Mouse (Mus musculus): ENCODE measurements around the gene Ptger1. TPM values are rescaled to one million over a fixed set of nuclear protein-coding genes. Genes with fewer than 3 reads are reported as not detected.

Ptger1 gene
- total RNA-seq, 2 experiments from 2014 or later: 1.00 to 1.4 TPM

GRCm38 (mm10) chr8:83656484-83657246 is 9.8 kb upstream of the Ptger1 start:
- DNase-seq: no peak

- no peak for DNase-seq
Observed at GRCm38 (mm10) chr8:83660545-83660944, 5.9 kb upstream of the Ptger1 start.

DNA sequence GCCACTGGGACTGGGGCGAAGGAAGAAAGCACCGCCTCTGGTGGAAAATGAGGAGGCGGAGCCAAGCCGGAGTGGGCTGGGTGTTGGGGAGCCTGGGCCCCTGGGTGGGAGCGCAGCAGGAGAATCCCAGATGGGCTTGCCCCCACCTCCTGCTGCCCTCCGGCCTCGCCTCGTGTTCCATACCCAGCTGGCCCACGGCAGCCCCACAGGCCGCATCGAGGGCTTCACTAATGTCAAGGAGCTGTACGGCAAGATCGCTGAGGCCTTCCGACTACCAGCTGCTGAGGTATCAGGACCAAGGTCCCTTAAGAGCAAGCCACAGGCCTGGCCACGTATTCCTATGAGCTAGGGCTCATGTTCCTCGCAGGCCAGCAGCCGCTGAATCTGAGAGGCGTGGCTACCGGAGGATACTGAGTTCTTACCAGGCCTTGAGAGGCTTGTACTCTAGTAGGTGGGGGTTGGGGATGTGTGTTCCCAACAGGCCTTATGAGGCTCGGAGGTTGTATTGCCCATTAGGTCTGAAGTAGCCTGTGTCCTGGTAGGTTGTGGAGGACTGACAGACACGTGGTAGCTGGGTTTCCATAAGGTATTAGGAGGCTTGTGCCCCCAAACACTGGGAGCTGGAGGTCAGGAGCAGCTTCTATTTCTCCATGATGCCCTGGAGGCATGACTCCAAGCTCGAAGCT is 5.3 kb upstream of the Ptger1 start:
- DNase-seq: no peak

- DNase-seq: peak; percentile 83 to 84
Observed at GRCm38 (mm10) chr8:83662421-83662826, 4.1 kb upstream of the Ptger1 start.

GRCm38 (mm10) chr8:83664096-83664495 is 2.4 kb upstream of the Ptger1 start:
- no peak for DNase-seq

DNA sequence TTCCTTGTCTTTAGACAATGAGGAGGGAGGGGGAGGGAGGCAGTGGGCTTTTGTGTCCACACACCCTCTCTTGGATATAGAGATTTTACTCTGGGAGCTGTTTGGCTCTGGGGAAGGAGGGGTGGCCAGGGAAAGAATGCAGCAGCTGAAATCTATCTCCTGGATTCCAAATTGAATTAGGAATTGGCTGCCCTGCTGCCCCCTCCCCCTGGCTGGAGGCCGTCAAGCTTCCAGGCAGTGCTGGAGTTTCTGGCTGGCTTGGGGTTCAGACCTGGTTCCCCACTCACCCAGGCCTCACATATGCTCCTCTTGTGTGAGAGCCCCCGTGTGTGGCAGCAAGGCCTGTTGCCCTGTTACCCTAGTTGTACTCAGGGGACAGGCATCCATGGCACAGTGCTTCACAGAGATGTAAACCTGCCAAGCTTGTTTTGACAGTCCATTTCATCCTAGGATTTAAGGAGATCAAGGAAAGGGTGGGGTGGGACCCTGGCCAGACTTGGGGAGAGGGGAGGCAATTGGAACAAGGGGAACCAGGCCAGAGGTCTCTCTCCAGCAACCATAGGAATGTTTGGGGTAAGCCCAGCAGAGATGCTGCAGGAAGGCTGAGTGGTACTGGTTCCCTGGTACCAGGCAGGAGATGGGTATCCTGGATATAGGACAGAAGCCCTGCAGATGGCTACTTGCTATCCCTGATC is 1.4 kb upstream of the Ptger1 start:
- no peak for DNase-seq

DNA sequence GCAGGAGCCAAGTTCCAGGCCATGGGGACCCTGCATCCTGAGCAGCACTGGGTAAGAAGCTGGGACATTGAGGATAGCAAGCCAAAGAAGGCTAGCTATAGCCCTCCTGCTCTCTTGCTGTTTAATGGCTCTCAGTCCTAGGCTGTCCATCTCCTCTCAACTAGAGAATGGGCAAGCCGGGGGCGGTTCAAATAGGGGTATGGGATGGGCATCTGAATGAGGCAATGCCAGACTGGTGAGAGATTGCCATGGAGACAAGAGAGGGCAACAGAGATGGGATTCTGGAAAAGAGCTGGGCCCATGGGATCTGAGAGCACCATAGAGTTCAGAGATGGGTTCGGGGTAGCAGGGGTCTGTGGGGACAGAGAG is 372 bp downstream of the Ptger1 start:
- DNase-seq: no peak

DNA sequence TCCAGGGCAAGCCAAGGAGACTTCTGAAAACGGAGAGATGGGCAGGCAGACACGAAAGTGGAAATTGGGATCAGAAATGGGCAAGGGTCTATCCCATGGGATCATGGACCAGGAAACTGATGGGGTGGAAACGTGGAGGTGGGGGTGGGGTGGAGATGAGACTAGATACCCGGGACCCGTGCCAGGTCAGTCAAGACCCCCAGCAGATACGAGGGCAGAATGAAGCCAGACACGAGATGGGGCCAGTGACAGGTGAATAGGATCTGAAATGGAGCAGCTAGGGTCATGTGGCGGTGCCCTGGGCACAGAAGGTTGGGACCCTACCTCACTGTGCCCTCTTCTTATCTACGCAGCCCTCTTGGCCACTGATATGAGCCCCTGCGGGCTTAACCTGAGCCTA is 1.0 kb downstream of the Ptger1 start:
- DNase-seq: no peak

GRCm38 (mm10) chr8:83668010-83668916 is 1.8 kb downstream of the Ptger1 start:
- peak in 1 of 2 experiments; percentile 66 for DNase-seq

- no peak for DNase-seq
Observed at GRCm38 (mm10) chr8:83669013-83669412, 2.5 kb downstream of the Ptger1 start.

DNA sequence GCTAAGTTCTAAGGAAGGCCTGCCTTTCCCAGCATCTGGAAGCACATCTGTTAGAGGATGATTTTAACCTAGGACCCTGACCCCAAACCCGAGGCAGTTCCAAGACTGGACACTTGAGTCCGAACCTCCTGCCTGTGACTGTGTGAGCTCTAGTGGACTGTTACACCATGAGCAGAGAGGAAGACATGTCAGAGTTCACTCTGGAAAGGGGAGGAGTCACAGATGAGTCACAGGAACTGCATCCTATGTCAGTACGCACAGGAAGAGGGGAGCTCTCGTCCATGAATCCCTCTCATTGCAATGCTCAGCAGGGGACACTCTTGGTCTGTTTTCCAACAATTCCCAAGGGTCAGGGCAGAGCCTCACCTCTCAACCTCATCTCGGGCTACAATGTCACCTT is 6.5 kb downstream of the Ptger1 start:
- no peak for DNase-seq

- DNase-seq: no peak
Observed at GRCm38 (mm10) chr8:83674497-83674896, 8.0 kb downstream of the Ptger1 start.

- no peak for DNase-seq
Observed at GRCm38 (mm10) chr8:83679866-83680265, 13.4 kb downstream of the Ptger1 start.

DNA sequence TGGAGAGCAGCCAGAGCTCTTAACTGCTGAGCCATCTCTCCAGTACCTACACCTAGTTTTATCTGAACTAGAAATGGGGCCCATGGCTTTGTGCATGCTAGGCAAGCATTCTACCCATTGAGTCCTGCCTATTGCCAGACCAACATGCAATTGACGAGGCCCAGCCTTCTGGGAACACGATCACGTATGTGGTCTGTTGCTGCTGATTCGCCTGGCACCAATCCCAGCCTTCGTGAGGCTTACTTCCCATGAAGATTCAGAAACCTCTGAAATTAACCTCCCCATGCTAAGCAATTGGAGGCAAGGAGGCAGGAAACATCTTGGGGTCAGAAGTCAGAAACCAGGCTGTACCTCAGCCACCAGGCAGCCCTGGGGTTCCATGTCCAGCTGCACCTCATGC is 14.1 kb downstream of the Ptger1 start:
- DNase-seq: no peak

- DNase-seq: no peak
Observed at GRCm38 (mm10) chr8:83681099-83681498, 14.6 kb downstream of the Ptger1 start.

GRCm38 (mm10) chr8:83684517-83684916 is 18.0 kb downstream of the Ptger1 start:
- no peak for DNase-seq

GRCm38 (mm10) chr8:83689264-83689663 is 22.8 kb downstream of the Ptger1 start:
- no peak for DNase-seq

DNA sequence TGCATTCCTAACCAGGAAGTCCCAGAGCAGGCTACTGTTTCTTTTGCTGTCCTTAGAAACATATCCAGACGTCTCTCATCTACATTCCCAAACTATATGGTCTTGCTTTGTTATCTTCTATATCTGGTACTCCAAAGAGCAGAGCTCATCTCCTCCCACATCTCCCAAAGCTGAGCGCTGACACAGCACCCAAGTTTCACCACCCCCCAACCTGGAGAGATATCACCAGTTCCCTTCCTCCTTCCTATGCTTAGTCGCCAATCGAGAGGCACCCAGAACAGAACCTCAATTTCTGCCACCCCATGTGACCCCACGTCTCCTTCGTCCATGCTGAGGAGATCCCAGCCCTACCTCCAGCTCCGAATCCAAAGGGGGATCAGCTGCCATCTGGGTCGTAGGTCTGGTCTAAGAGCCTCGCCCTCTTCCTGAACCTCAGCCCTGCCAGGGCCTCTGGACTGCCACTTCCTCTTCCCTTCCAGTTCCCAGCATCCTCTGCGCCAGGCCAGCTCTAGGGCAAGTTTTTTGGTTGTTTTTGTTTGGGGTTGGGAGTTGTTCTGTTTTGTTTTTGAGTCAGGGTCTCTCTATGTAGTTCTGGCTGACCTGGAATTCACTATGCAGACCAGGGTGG is 27.2 kb downstream of the Ptger1 start:
- no peak for DNase-seq

DNA sequence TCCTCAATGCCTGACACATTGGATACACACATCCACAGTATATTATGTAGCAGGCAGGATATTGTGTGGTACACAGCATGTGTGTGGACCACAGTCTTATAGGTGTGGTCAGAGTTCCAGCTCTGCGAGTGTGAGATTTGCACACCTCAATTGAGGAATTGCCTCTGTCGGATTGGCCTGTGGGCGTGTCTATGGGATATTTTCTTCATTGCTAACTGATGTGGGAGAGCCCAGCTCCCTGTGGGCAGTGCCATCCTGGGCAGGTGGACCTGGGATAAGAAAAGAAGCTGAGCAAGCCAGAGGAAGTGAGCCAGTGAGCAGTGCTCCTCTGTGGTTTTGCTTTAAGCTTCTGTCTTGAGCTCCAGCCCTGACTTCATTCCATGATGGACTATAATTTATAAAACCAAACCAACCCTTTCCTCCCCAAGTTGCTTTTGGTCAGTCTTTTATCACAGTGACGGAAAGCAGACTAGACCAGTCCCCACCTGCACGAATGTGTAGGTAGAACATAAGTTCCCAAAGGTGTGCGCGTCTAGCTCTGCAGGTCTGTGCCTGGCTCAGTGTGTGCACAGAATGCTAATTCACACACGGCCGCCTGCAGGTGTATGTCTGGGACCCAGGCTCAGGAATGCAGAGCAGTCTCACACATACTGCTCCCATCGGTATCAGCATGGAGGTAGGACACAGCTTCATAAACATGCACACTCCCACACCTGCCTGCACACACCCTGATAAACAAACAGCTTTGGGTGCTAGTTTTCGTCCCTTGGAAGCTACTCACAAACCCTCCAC is 28.1 kb downstream of the Ptger1 start:
- no peak for DNase-seq

DNA sequence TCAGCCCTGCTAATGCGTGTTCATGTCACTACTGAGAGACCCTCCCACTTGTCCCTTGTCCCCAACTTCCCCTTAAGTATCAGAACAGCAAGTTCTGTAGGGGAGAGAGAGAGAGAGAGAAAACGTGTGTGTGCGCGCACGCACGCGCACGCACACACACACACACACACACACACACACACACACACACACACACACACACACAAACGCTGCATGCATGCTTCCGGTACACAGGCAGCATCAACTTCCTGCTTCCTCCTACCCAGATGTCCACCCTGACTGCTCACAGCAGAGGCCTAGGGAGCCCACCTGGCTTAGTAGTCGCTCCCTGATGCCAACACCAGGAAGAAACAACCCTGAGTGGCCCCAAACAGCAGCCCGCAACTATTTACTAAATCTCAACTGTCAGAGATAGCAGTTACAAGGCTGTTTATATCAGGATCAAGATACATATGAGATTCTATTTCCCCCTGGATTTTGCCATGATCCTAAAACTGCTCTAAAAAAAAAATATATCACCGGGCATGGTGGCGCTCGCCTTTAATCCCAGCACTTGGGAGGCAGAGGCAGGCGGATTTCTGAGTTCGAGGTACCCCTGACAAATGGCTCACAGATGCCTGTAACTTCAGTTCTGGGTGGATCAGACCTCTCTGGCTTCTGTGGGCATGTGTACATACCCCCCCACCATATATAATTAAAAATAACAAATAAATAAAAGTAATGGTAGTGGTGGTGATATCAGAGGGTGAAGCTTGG is 29.1 kb downstream of the Ptger1 start:
- no peak for DNase-seq
